Mouse (Mus musculus): ENCODE measurements at regions not wholly inside any gene's neighbourhood (a gene's known extent, or its start where the extent isn't known, plus 50 kb on each side); places are given as distances from the start of the nearest gene placed in this dataset.

- no peak overlapping the region for H3K4me2 ChIP-seq (replicated peaks)
- no peak overlapping the region for H3K27ac ChIP-seq (replicated peaks)
- H3K9ac ChIP-seq (replicated peaks), result no peak overlapping the region
- no peaks in the 10 kb centered on the region for H3K9me3 ChIP-seq
- ATAC-seq (ENCODE audit: low FRiP score, low read depth), result no peak
- no peaks in the 10 kb centered on the region for H3K4me1 ChIP-seq
- H3K27me3 ChIP-seq, result peaks cover 18% of the 10 kb centered on the region
- no peak overlapping the region for H3K4me3 ChIP-seq
- H3K36me3 ChIP-seq, result no peaks in the 10 kb centered on the region
- WGBS, result 92% methylated on average over 7 of the region's 7 CpGs
These were observed 265.6 kb upstream of the Nrp1 start for GRCm38 (mm10) chr8:128092826-128093225.

- ATAC-seq (ENCODE audit: low FRiP score, low read depth), result no peak
These were observed 263.0 kb upstream of the Nrp1 start for GRCm38 (mm10) chr8:128095451-128095850.

DNA sequence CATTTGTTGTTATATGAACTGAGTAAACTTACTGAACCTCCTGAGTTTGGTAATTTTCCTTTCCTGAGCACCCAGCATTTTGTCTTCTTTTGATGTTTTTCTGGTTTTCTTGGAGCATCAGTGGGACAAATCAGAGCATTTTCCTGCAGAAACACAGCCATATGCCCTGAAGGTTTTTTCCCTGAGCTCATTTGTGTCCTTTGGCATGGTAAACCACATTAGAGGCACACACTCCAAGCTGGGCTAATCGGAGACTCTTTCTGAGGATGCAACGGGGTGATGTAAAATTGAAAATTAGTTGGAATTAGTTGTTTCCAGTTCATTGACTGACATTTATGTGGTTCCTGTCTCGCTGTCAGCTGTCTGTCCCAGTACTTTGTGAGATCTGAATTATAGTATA, 260.8 kb upstream of the Nrp1 start:
- Histone ChIP-seq H3K4me3 (no peak overlapping the region), H3K36me3 (no peaks in the 10 kb centered on the region), H3K27ac (replicated peaks) (no peak overlapping the region), H3K27me3 (peaks cover 1% of the 10 kb centered on the region; the same call in 1 of the 2 replicates), H3K4me1 (no peaks in the 10 kb centered on the region), H3K9me3 (no peaks in the 10 kb centered on the region), H3K4me2 (replicated peaks) (no peak overlapping the region), H3K9ac (replicated peaks) (no peak overlapping the region)
- ATAC-seq (ENCODE audit: low FRiP score, low read depth), result no peak
- WGBS, result 75% methylated on average over 3 of the region's 3 CpGs

More at GRCm38 (mm10) chr8:128095451-128095850, 263.0 kb upstream of the Nrp1 start:
- Histone ChIP-seq H3K36me3 (no peaks in the 10 kb centered on the region), H3K4me2 (replicated peaks) (no peak overlapping the region), H3K4me1 (no peaks in the 10 kb centered on the region), H3K9me3 (no peaks in the 10 kb centered on the region), H3K4me3 (no peak overlapping the region), H3K9ac (replicated peaks) (no peak overlapping the region), H3K27ac (replicated peaks) (no peak overlapping the region), H3K27me3 (peaks cover 4% of the 10 kb centered on the region; the same call in 1 of the 2 replicates)
- WGBS, result 96% methylated on average over 1 of the region's 1 CpGs

DNA sequence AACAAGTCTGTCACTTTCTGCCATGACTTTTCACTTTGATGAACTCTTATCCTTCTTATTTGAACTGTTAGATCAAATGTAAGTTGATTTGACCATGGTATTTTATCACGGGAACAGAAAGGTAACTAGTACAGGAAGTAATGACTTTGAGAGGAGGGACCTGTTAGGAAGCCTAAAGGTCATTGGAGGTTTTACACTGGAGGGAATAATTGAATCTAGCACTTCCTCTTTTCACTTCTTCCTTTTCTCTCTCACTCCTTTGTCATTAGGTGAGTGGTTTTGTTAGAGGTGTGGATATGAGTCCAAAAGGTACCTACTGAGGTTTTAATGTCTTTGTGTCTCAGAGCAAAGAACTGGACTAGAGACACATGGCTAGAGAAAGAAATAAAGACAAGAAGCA, 255.0 kb upstream of the Nrp1 start:
- Histone ChIP-seq H3K9me3 (no peaks in the 10 kb centered on the region), H3K4me1 (no peaks in the 10 kb centered on the region), H3K4me3 (no peak overlapping the region), H3K27ac (replicated peaks) (no peak overlapping the region), H3K4me2 (replicated peaks) (no peak overlapping the region), H3K9ac (replicated peaks) (no peak overlapping the region), H3K27me3 (no peaks in the 10 kb centered on the region), H3K36me3 (no peaks in the 10 kb centered on the region)
- 95% methylated on average over 1 of the region's 1 CpGs for WGBS
- no peak for ATAC-seq (ENCODE audit: low FRiP score, low read depth)

DNA sequence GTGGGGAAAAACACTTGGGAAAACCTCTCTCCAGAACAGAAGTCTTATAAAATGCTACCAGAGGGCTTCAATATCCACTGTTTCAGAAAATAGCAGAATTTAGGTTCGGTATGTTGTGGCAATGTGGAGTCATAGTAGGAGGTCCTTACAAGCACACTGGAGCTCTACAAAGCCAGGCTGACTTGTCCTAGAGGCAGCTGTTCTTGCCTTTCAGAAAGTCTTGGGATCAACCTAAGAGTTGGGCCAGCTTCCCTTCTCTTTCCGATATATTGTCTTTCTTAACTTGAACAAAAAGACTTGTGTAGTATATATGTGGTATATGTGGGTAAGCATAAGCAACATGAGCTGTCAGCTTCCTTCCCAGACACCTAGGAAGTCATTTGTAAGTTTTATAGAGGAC, 251.8 kb upstream of the Nrp1 start:
- ATAC-seq (ENCODE audit: low FRiP score, low read depth), result no peak

GRCm38 (mm10) chr8:128107041-128107440, 251.4 kb upstream of the Nrp1 start:
- no peak overlapping the region for H3K4me3 ChIP-seq
- ATAC-seq (ENCODE audit: low FRiP score, low read depth), result no peak
- H3K4me2 ChIP-seq (replicated peaks), result no peak overlapping the region
- no peak overlapping the region for H3K9ac ChIP-seq (replicated peaks)
- no peaks in the 10 kb centered on the region for H3K27me3 ChIP-seq
- WGBS, result 88% methylated on average over 7 of the region's 7 CpGs
- no peaks in the 10 kb centered on the region for H3K36me3 ChIP-seq
- H3K27ac ChIP-seq (replicated peaks), result no peak overlapping the region
- no peaks in the 10 kb centered on the region for H3K4me1 ChIP-seq
- H3K9me3 ChIP-seq, result no peaks in the 10 kb centered on the region

More for the DNA sequence above, 251.8 kb upstream of the Nrp1 start:
- Histone ChIP-seq H3K9me3 (no peaks in the 10 kb centered on the region), H3K9ac (replicated peaks) (no peak overlapping the region), H3K36me3 (no peaks in the 10 kb centered on the region), H3K4me1 (no peaks in the 10 kb centered on the region), H3K27me3 (no peaks in the 10 kb centered on the region), H3K27ac (replicated peaks) (no peak overlapping the region), H3K4me3 (no peak overlapping the region), H3K4me2 (replicated peaks) (no peak overlapping the region)
- WGBS, result 89% methylated on average over 2 of the region's 2 CpGs

GRCm38 (mm10) chr8:128109036-128109435, 249.4 kb upstream of the Nrp1 start:
- ATAC-seq (ENCODE audit: low FRiP score, low read depth), result no peak
- 81% methylated on average over 3 of the region's 3 CpGs for WGBS
- Histone ChIP-seq H3K4me3 (no peak overlapping the region), H3K4me2 (replicated peaks) (no peak overlapping the region), H3K27me3 (no peaks in the 10 kb centered on the region), H3K4me1 (no peaks in the 10 kb centered on the region), H3K27ac (replicated peaks) (no peak overlapping the region), H3K9me3 (no peaks in the 10 kb centered on the region), H3K9ac (replicated peaks) (no peak overlapping the region), H3K36me3 (no peaks in the 10 kb centered on the region)

- no peak overlapping the region for H3K4me3 ChIP-seq
- H3K27ac ChIP-seq (replicated peaks), result no peak overlapping the region
- H3K4me1 ChIP-seq, result no peaks in the 10 kb centered on the region
- no peaks in the 10 kb centered on the region for H3K27me3 ChIP-seq
- 74% methylated on average over 3 of the region's 3 CpGs for WGBS
- H3K4me2 ChIP-seq (replicated peaks), result no peak overlapping the region
- no peak for ATAC-seq (ENCODE audit: low FRiP score, low read depth)
- H3K9ac ChIP-seq (replicated peaks), result no peak overlapping the region
- H3K36me3 ChIP-seq, result no peaks in the 10 kb centered on the region
- H3K9me3 ChIP-seq, result no peaks in the 10 kb centered on the region
These were observed 247.3 kb upstream of the Nrp1 start for GRCm38 (mm10) chr8:128111132-128111531.

DNA sequence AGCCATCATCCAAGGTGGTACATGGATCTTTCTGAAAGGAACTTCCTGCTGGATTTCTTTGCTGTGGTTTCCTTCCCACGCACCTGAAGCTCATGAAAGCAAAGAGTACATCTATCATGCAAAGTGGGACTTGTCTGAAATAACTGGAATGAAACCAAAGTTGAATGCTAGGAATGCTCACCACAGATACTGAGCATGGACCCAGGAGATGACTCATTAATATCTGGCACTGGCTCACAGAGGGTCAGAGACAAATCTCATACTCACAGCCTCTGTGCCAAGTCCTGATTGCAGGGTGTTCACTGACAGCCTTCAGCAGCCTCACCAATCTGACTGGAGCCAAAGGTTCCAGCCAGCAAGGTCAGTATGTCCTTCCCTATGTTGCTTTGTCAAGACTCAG, 245.3 kb upstream of the Nrp1 start:
- WGBS, result 81% methylated on average over 1 of the region's 1 CpGs
- no peak overlapping the region for H3K4me2 ChIP-seq (replicated peaks)
- H3K4me1 ChIP-seq, result no peaks in the 10 kb centered on the region
- H3K27me3 ChIP-seq, result no peaks in the 10 kb centered on the region
- H3K36me3 ChIP-seq, result no peaks in the 10 kb centered on the region
- H3K27ac ChIP-seq (replicated peaks), result no peak overlapping the region
- no peaks in the 10 kb centered on the region for H3K9me3 ChIP-seq
- H3K9ac ChIP-seq (replicated peaks), result no peak overlapping the region
- no peak overlapping the region for H3K4me3 ChIP-seq
- ATAC-seq (ENCODE audit: low FRiP score, low read depth), result no peak

- Histone ChIP-seq H3K9ac (replicated peaks) (no peak overlapping the region), H3K4me1 (no peaks in the 10 kb centered on the region), H3K9me3 (no peaks in the 10 kb centered on the region), H3K27ac (replicated peaks) (no peak overlapping the region), H3K36me3 (no peaks in the 10 kb centered on the region), H3K4me3 (no peak overlapping the region), H3K27me3 (no peaks in the 10 kb centered on the region), H3K4me2 (replicated peaks) (no peak overlapping the region)
- 88% methylated on average over 4 of the region's 4 CpGs for WGBS
- no peak for ATAC-seq (ENCODE audit: low FRiP score, low read depth)
These were observed 217.0 kb upstream of the Nrp1 start for GRCm38 (mm10) chr8:128141290-128141966.

GRCm38 (mm10) chr8:128148351-128148942, 210.0 kb upstream of the Nrp1 start:
- ATAC-seq (ENCODE audit: low FRiP score, low read depth), result no peak
- Histone ChIP-seq H3K9ac (replicated peaks) (no peak overlapping the region), H3K4me3 (no peak overlapping the region), H3K4me1 (no peaks in the 10 kb centered on the region), H3K9me3 (no peaks in the 10 kb centered on the region), H3K36me3 (no peaks in the 10 kb centered on the region), H3K27me3 (no peaks in the 10 kb centered on the region), H3K4me2 (replicated peaks) (no peak overlapping the region), H3K27ac (replicated peaks) (no peak overlapping the region)
- 79% methylated on average over 3 of the region's 3 CpGs for WGBS

DNA sequence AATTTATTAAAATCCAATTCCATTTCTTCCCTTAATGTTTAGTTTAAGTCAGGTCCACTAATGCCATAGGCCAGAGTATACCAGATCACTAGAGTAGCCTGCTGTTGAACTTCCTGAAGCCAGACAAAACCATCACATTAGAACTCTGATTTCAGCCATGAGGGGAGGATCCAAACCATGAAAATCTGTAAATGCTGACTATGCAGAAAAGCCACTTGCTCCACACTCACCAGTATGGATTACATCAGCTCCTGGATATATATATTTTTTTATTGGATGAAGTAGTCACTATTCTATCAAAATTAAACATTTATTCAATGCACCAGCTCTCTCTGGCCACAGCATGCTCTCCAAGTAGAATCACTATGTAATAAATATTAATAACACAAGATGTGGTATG, 202.8 kb upstream of the Nrp1 start:
- Histone ChIP-seq H3K4me1 (peaks cover 7% of the 10 kb centered on the region), H3K4me2 (replicated peaks) (no peak overlapping the region), H3K36me3 (no peaks in the 10 kb centered on the region)

GRCm38 (mm10) chr8:128156221-128156620, 202.2 kb upstream of the Nrp1 start:
- no peak for ATAC-seq (ENCODE audit: low FRiP score, low read depth)
- no peak overlapping the region for H3K9ac ChIP-seq (replicated peaks)
- no peaks in the 10 kb centered on the region for H3K9me3 ChIP-seq
- H3K4me1 ChIP-seq, result peaks cover 7% of the 10 kb centered on the region
- 25% methylated on average over 3 of the region's 3 CpGs for WGBS
- no peak overlapping the region for H3K27ac ChIP-seq (replicated peaks)
- H3K27me3 ChIP-seq, result peaks cover 6% of the 10 kb centered on the region
- no peak overlapping the region for H3K4me3 ChIP-seq
- H3K4me2 ChIP-seq (replicated peaks), result no peak overlapping the region
- no peaks in the 10 kb centered on the region for H3K36me3 ChIP-seq

More for the DNA sequence above, 202.8 kb upstream of the Nrp1 start:
- Histone ChIP-seq H3K9me3 (no peaks in the 10 kb centered on the region), H3K27me3 (peaks cover 6% of the 10 kb centered on the region), H3K9ac (replicated peaks) (no peak overlapping the region), H3K27ac (replicated peaks) (no peak overlapping the region), H3K4me3 (no peak overlapping the region)
- no peak for ATAC-seq (ENCODE audit: low FRiP score, low read depth)

Data from midbrain, embryonic 12.5 days (tissue).